Comparison of ENCODE assay signal across 13 mouse cellular contexts in genomic region chr19:12798404-12798803, GRCm38 (mm10). TPM values are rescaled to one million over a fixed set of nuclear protein-coding genes. Genes with fewer than 3 reads are reported as not detected.
DNase-seq lines count a peak whose midpoint lies in the region; ATAC-seq and TF ChIP-seq lines count a peak whose summit lies in the region.
"Had no signal": no experiment of that assay in that cellular context is flagged by ENCODE, and none has a peak within 500 bp of the region (broad histone marks: within the 10 kb centered on the region; RNA-seq: fewer than 3 reads in every experiment).

No protein-coding gene starts in this region.

- no peak for TF ChIP-seq CTCF in lung, postnatal 0 days (IDR thresholded peaks at IDR 0.05)

- WGBS in lung, postnatal 0 days = 60% methylated on average over 4 of the region's 4 CpGs
- WGBS in kidney, embryonic 14.5 days = 83% methylated on average over 4 of the region's 4 CpGs
- WGBS in intestine, embryonic 15.5 days = 68% methylated on average over 4 of the region's 4 CpGs

- DNase-seq in CD4-positive, CD25-positive, alpha-beta regulatory T cell, adult 2 months (ENCODE audit: low read depth, low spot score) = peak; percentile 71
- peak; percentile 39 for DNase-seq in lung, postnatal 25 days (ENCODE audit: low spot score)
- DNase-seq in lung, postnatal 0 days (ENCODE audit: low spot score) = no peak
- peak; percentile 16 for DNase-seq in skeletal muscle tissue, adult 2 months (ENCODE audit: low read depth, low spot score)
- DNase-seq in ovary, postnatal 10 days (ENCODE audit: low spot score) = no peak
- DNase-seq: heart, postnatal 14 days; midbrain, embryonic 14.5 days had no signal

- no peak for TF ChIP-seq EP300 in lung, postnatal 0 days (IDR thresholded peaks at IDR 0.05)

- H3K27me3 ChIP-seq in lung, postnatal 0 days (replicated peaks; ENCODE audit: insufficient read depth, low read length) = no peaks in the 10 kb centered on the region
- no peaks in the 10 kb centered on the region for H3K27me3 ChIP-seq in kidney, embryonic 14.5 days (ENCODE audit: control insufficient read depth, insufficient read depth, low read length)
- no peaks in the 10 kb centered on the region for H3K27me3 ChIP-seq in intestine, embryonic 15.5 days (replicated peaks)
- H3K27me3 ChIP-seq: limb, embryonic 12.5 days had no signal

- H3K4me2 ChIP-seq in lung, postnatal 0 days (replicated peaks; ENCODE audit: low read depth, low read length) = no peak overlapping the region
- no peak overlapping the region for H3K4me2 ChIP-seq in kidney, embryonic 14.5 days (replicated peaks; ENCODE audit: low read depth, low read length)
- no peak overlapping the region for H3K4me2 ChIP-seq in intestine, embryonic 15.5 days (replicated peaks)
- H3K4me2 ChIP-seq: limb, embryonic 12.5 days had no signal

- H3K4me3 ChIP-seq in lung, postnatal 0 days (ENCODE audit: low read depth, low read length) = no peak overlapping the region
- H3K4me3 ChIP-seq in kidney, embryonic 14.5 days (ENCODE audit: low read length) = no peak overlapping the region
- H3K4me3 ChIP-seq in intestine, embryonic 15.5 days (replicated peaks) = no peak overlapping the region
- H3K4me3 ChIP-seq: limb, embryonic 12.5 days had no signal

- no peak for ATAC-seq in CD4-positive, CD25-positive, alpha-beta regulatory T cell, adult 4 months
- ATAC-seq in lung, postnatal 0 days = no peak
- no peak for ATAC-seq in kidney, embryonic 14.5 days (ENCODE audit: low FRiP score, low TSS enrichment)
- ATAC-seq in intestine, embryonic 15.5 days = no peak

- no peaks in the 10 kb centered on the region for H3K9me3 ChIP-seq in lung, postnatal 0 days (ENCODE audit: low read length)
- no peaks in the 10 kb centered on the region for H3K9me3 ChIP-seq in kidney, embryonic 14.5 days (ENCODE audit: control insufficient read depth, low read length)
- H3K9me3 ChIP-seq in intestine, embryonic 15.5 days = no peaks in the 10 kb centered on the region
- H3K9me3 ChIP-seq: limb, embryonic 12.5 days had no signal

- no peaks in the 10 kb centered on the region for H3K4me1 ChIP-seq in lung, postnatal 0 days (ENCODE audit: insufficient read depth, low read depth, low read length)
- no peaks in the 10 kb centered on the region for H3K4me1 ChIP-seq in kidney, embryonic 14.5 days (ENCODE audit: control insufficient read depth, insufficient read depth, low read length)
- H3K4me1 ChIP-seq in intestine, embryonic 15.5 days (replicated peaks) = no peaks in the 10 kb centered on the region

- H3K27ac ChIP-seq in lung, postnatal 0 days (ENCODE audit: low read length) = no peak overlapping the region
- no peak overlapping the region for H3K27ac ChIP-seq in kidney, embryonic 14.5 days (ENCODE audit: low read depth, low read length)
- no peak overlapping the region for H3K27ac ChIP-seq in intestine, embryonic 15.5 days
- H3K27ac ChIP-seq: limb, embryonic 12.5 days had no signal

- no peak overlapping the region for H3K9ac ChIP-seq in lung, postnatal 0 days (replicated peaks; ENCODE audit: low read depth)
- H3K9ac ChIP-seq in kidney, embryonic 14.5 days (ENCODE audit: low read depth, low read length) = no peak overlapping the region
- no peak overlapping the region for H3K9ac ChIP-seq in intestine, embryonic 15.5 days
- H3K9ac ChIP-seq: limb, embryonic 12.5 days had no signal

- H3K36me3 ChIP-seq in lung, postnatal 0 days (ENCODE audit: insufficient read depth, low read length) = no peaks in the 10 kb centered on the region
- H3K36me3 ChIP-seq in kidney, embryonic 14.5 days (ENCODE audit: control insufficient read depth, insufficient read depth, low read length) = no peaks in the 10 kb centered on the region
- no peaks in the 10 kb centered on the region for H3K36me3 ChIP-seq in intestine, embryonic 15.5 days
- H3K36me3 ChIP-seq: limb, embryonic 12.5 days had no signal

RNA-seq across cellular contexts. Expression of gene Lpxn, which starts 2.4 kb away (rescaled TPM):
- 100 to 1,000 TPM; 220 to 255 TPM for polyA plus RNA-seq in CD4-positive, CD25-positive, alpha-beta regulatory T cell, adult 4 months (2017; shearing (Covaris generic))
- polyA plus RNA-seq in lung, postnatal 0 days (2015; fragmentation: Nextera tagmentation; extraction: Ambion mirVana) = 2.9 and 3.7 TPM in 2 replicates
- polyA plus RNA-seq in kidney, embryonic 14.5 days (2014; fragmentation: Nextera tagmentation; extraction: Ambion mirVana) = 0.97 and 1.6 TPM in 2 replicates
- 2.3 and 3.0 TPM in 2 replicates for polyA plus RNA-seq in intestine, embryonic 15.5 days (2015; fragmentation: Nextera tagmentation; extraction: Ambion mirVana)

RNA-seq across cellular contexts. Expression of gene Zfp91, which starts 2.5 kb away (rescaled TPM):
- 10 to 100 TPM; 21.2 to 22.9 TPM for polyA plus RNA-seq in CD4-positive, CD25-positive, alpha-beta regulatory T cell, adult 4 months (2017; shearing (Covaris generic))
- 12.0 and 12.6 TPM in 2 replicates for polyA plus RNA-seq in lung, postnatal 0 days (2015; fragmentation: Nextera tagmentation; extraction: Ambion mirVana)
- polyA plus RNA-seq in kidney, embryonic 14.5 days (2014; fragmentation: Nextera tagmentation; extraction: Ambion mirVana) = 14.6 and 18.1 TPM in 2 replicates
- polyA plus RNA-seq in intestine, embryonic 15.5 days (2015; fragmentation: Nextera tagmentation; extraction: Ambion mirVana) = 14.0 and 15.4 TPM in 2 replicates

RNA-seq across cellular contexts. Expression of gene Cntf, which starts 33.0 kb away (rescaled TPM):
- polyA plus RNA-seq in CD4-positive, CD25-positive, alpha-beta regulatory T cell, adult 4 months (2017; shearing (Covaris generic)) = 1 to 10 TPM; 2.9 to 3.4 TPM
- polyA plus RNA-seq in lung, postnatal 0 days (2015; fragmentation: Nextera tagmentation; extraction: Ambion mirVana) = 0.91 and 0.93 TPM in 2 replicates
- polyA plus RNA-seq in kidney, embryonic 14.5 days (2014; fragmentation: Nextera tagmentation; extraction: Ambion mirVana) = 0.37 and 2.3 TPM in 2 replicates
- polyA plus RNA-seq in intestine, embryonic 15.5 days (2015; fragmentation: Nextera tagmentation; extraction: Ambion mirVana) = 0.82 and 1.4 TPM in 2 replicates
- polyA plus RNA-seq: midbrain, embryonic 14.5 days had no signal

RNA-seq across cellular contexts. Expression of gene Gm5244, which starts 48.1 kb away (rescaled TPM):
- polyA plus RNA-seq in CD4-positive, CD25-positive, alpha-beta regulatory T cell, adult 4 months (2017; shearing (Covaris generic)) = 1 to 10 TPM in 1 of 2 experiments, not detected in 1; 1.0 TPM
- not detected in 2 replicates for polyA plus RNA-seq in lung, postnatal 0 days (2015; fragmentation: Nextera tagmentation; extraction: Ambion mirVana)
- not detected in 2 replicates for polyA plus RNA-seq in kidney, embryonic 14.5 days (2014; fragmentation: Nextera tagmentation; extraction: Ambion mirVana)
- polyA plus RNA-seq in intestine, embryonic 15.5 days (2015; fragmentation: Nextera tagmentation; extraction: Ambion mirVana) = not detected in 2 replicates
- polyA plus RNA-seq: cerebellum, adult 2 months; kidney, embryonic 16.5 days; limb, embryonic 12.5 days; midbrain, embryonic 14.5 days had no signal

RNA-seq across cellular contexts. Expression of gene Olfr1444, which starts 58.7 kb away (rescaled TPM):
- polyA plus RNA-seq in CD4-positive, CD25-positive, alpha-beta regulatory T cell, adult 4 months (2017; shearing (Covaris generic)) = under 1 TPM; 0.33 to 0.44 TPM
- polyA plus RNA-seq in lung, postnatal 0 days (2015; fragmentation: Nextera tagmentation; extraction: Ambion mirVana) = not detected in 2 replicates
- not detected in 2 replicates for polyA plus RNA-seq in kidney, embryonic 14.5 days (2014; fragmentation: Nextera tagmentation; extraction: Ambion mirVana)
- not detected in 2 replicates for polyA plus RNA-seq in intestine, embryonic 15.5 days (2015; fragmentation: Nextera tagmentation; extraction: Ambion mirVana)
- polyA plus RNA-seq: cerebellum, adult 2 months; kidney, embryonic 16.5 days; limb, embryonic 12.5 days; midbrain, embryonic 14.5 days had no signal

Comparison
In these comparisons a context has a peak if more than half of its experiments do, and no peak if none do; other contexts are left out.
1. DNase-seq: peak in CD4-positive, CD25-positive, alpha-beta regulatory T cell, adult 2 months (single experiment), lung, postnatal 25 days (single experiment) and skeletal muscle tissue, adult 2 months (single experiment); none in lung, postnatal 0 days (single experiment) and ovary, postnatal 10 days (single experiment).
2. RNA of gene Lpxn, which starts 2.4 kb away (polyA plus RNA-seq): 220 to 255 TPM in CD4-positive, CD25-positive, alpha-beta regulatory T cell, adult 4 months; 2.9 to 3.7 TPM in lung, postnatal 0 days, 2.3 to 3.0 TPM in intestine, embryonic 15.5 days and 0.97 to 1.6 TPM in kidney, embryonic 14.5 days; every median in the first group is over 10 times any median in the second.